Mouse (Mus musculus) left cerebral cortex, adult 8-10 months (tissue): ENCODE data around the gene Nosip. TPM values are rescaled to one million over a fixed set of nuclear protein-coding genes. Genes with fewer than 3 reads are reported as not detected.
"Not testable (repeated sequence)": the region's sequence is repeated elsewhere in the genome, so short reads cannot be mapped to it uniquely, and the experiment has no call there.

ENCODE experiments used
- DNase-seq, 2 experiments: peaks; one replicate each; pipeline ENCODE4 v3.0.0; 2022; ENCODE audit warnings: low spot score in 2 of 2
- total RNA-seq, 4 experiments: library from RNA; stranded (reverse); gene quantifications; 2 replicates each; pipeline ENCODE4 v1.2.4; 2022

The Nosip gene
- total RNA-seq, 4 experiments from 2014 or later: 50.2 to 61.0 (median 57.9) TPM

DNA sequence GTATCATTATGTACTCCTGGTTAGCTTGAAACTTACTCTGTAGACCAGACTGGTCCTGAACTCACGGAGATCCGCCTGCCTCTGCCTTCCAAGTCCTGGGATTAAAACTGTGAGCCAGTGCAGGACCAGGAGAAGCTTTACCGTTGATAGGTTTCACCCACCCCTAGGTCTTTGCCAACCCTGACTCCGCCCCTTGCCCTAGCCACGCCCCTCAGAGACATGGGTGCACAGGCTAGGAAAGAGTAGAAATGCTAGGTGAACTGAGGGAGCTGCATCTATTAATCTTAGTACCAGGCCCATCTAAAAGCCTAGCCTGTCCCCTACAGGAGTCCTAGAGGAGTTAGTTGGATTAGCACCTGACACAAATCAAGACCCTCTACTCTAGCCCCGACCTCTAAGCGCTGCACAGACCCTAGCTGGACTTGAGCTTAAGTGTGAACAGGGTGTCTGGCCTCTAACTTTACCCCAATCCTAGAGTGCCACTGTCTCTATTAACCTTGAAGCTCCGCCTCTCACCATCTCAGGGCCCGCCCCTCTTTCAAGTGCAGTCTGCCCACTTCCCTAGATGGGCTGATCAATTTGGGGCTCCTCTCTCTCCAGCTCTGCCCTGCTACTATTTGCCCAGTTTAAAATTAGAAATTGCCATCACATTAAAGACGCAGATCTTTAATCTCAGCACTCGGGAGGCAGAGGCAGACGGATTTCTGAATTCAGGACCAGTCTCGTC, 28.2 kb downstream of the Nosip start:
- no peak for DNase-seq

DNA sequence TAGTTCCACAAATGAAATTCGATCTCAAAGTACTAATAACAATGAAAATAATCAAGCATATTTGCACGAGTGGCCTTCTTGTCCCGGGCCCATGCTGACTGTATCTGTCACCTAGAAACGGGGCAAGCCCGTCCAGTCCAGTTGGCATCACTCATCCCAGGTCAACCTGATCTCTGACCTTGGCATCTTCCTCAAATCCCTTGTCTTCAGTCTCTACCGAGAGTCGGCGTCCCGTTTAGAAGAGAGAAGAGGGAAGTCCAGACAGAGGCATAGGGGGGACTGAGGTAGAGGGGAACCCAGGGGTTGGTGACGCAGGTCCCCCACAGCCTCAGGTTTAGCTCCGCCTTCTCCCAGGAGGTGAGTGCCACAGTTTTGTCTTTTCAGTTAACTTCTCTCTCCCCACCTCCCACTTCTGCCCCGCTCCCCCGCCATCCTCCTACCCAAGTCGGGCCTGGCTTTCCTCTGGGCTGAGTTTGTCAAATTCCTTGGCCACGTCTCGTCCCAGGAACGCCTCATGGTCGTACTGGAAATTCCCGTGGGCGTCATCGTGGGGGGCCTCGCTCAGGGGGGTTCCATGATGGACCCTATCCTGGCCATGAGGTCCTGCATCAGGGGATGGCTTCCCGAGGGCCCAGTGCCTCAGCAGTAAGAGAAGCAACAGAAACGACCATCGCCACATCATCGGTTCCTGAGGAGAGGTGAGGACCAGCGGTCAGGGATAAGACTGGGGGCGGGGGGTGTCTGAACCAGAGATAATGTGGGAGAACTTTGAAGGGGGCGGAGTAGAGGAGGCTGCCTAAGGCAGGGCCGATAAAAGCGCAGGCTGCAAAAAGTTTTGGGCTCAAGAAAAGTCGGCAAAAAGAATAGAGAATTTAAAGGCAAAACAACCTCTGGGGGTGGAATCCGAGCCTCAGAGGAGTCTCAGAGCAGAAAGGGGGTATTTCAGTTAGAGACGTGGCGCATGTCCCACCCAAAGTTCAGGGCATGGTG, 29.1 kb downstream of the Nosip start:
- no peak for DNase-seq

DNA sequence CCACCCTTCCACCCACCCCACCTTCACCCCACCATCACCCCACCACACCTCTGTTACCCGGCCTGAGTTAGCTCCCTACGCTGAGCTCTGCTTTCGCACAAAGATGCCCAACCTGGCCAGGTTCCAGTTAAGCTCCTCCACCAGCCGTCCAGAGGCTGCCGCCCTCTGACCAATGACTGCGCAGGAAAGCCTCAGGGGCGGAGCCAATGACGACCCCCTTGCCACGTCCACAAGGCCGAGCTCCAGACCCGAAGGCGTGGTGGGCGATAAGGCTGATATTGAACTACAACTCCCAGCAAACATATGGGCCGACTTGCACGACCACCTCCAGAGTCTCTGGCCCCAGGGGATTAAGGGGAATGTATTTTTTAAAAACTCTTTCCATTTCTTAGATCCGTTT, 29.8 kb downstream of the Nosip start, which contains the start of gene Rcn3:
TSS of gene Rcn3 (minus strand) at position 174 of the 400 bp plus-strand sequence.
- DNase-seq: no peak

DNA sequence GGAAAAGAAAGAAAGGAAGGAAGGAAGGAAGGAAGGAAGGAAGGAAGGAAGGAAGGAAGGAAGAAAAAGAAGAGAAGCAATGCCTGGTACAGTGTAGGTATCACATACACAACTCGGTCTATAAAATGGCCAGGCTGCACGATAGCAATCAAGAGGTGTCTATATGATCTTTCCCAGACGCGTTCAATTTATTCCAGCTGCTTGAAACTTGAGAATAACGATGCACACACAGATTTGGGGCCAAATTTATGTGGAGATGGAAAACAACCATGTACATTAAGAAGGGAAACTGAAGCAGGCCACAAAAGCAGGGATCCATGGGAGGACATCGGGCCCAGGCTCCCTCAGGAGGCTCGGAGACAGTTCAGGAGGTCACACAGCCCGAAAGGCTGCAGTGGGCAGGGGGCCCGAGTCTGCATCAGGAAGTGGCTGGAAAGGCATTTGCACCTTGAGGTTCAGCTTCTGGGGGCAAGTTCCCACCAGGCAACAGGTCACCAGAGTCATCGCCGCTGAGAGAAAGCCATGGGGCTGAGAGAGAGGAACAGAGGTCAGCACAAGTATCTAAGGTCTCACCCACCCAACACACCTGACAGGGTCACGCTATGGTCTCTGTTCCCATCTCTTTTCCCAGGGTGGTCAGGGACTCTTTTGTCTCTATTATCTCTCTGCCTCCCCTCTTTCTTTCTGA, 30.7 kb downstream of the Nosip start:
- DNase-seq: no peak

DNA sequence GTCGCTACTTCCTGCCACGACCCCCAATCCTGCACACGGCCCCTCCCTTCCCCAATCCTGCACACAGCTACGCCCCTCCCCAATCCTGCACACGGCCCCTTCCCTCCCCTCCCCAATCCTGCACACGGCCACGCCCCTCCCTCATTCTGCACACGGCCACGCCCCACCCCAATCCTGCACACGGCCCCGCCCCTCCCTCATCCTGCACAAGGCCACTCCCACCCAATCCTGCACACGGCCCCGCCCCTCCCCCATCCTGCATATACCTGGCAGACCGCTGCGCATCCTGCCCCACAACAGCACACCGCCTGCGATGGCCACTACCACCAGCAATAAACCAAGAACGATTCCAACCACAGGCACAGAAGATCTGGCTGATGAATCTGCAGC, 31.3 kb downstream of the Nosip start:
- no peak for DNase-seq

DNA sequence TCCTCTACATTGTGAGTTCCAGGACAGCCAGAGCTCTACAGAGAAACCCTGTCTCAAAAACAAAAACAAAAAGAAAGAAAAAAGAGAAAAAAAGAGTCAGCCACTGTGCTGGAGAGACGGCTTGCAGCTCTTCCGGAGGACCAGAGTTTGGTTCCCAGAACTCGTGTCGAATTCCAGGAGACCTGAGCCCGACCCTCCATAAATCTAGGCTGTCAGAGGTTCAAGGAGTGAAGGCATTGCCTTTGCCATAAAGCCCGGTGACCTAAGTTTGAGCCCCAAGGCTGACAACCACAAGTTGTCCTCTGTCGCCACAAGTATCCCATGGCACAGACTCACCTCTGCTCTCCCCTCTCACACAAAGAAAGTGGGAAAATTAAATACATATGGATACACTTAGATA, 31.9 kb downstream of the Nosip start:
- DNase-seq: no peak

DNA sequence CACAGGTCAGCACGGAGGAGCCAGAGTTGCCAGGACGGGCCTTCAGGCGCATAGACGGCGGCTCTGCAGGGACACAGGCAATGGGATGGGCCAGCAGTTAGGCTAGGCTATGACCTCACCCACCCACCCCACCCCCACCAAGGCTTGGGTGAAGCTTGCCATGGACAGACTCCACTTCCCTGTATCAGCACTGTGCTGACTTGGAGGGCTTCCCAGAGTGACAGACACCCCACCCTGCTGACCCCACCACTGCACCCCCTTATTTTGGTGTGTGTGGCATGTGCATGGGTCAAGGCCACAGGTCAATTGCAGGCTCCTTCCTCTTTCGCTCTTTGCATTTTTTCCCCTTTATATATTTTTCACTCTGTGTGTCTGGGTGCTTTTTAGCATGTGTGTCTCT, 33.1 kb downstream of the Nosip start:
- DNase-seq: no peak

DNA sequence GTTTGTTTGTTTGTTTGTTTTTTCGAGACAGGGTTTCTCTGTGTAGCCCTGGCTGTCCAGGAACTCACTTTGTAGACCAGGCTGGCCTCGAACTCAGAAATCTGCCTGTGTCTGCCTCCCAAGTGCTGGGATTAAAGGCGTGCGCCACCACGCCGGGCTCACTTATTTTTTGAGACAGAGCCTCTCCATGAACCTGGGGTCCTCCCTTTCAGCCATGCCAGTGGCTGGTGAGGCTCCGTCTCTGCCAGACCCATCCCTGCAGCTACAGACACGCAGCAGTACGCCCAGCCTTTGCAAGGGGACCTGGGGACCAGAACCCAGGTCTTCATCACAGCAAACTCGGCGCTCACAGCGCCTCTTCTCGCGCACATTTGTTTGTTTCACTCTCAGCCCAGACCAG, 33.7 kb downstream of the Nosip start:
- not testable (repeated sequence) for DNase-seq

DNA sequence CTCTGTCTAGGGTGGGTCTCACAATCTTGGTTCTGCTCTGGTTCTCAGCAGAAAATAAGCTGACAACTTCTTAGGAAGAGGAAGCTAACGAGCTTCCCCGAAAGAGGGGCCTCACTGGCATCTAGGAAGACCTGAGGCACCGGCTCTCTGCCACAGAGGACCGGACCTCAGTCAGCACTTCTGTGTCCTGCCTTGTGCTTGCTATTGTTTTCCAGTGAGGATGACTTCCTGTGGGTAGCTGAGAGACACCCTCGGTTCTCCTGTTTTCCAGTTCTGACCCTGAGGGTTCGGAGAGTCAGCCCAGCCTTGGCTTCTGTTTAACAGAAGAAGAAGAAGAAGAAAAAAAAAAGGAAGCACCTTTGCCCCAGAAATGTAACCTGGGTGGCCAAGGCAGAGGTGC, 35.2 kb downstream of the Nosip start:
- DNase-seq: no peak

DNA sequence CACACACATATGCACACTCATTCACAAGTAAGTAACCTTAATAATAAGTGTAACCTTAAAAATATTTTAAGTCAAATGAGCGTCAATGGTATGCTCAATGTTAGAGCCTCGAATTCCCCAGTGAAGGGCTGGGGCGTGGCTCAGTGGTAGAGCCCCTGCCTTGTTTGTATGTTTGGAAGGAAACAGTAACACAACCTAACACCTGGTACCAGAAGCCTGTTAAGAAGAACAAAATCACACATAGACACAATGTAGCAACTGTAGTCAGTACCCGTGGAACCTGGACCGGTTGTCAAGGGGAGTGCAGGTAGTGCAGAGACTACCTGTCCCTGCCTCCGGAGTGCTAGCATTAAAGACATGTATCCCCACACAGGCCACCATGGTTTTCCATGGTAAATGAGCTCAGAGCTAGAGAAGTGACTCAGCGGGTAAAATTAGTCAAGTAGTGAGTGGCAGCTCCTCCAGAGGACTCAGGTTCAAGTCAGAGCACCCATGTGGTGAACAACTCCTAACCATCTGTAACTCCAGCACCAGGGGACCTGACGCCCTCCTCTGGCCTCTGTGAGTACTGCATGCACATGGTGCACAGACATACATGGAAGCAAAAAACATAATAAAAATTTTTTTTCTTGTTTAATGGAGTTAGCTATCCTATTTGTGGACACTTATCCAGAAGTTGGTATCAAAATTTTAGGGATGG, 36.5 kb downstream of the Nosip start:
- no peak for DNase-seq

DNA sequence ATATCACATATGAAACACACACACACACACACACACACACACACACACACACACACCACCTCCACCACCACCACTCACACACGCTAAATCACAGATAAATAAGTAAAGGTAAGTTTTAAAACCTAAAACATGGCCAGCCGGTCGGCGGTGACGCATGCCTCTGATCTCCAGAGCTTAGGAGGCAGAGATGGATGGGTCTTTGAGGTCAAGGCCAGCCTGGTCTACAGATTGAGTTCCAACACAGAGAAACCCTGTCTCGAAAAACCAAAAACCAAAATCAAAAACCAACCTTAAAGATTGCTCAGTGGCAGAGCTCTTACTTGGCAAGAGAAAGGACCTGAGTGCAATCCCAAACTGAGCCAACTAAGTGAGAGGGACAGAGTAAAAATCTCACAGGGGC, 37.8 kb downstream of the Nosip start:
- no peak for DNase-seq

DNA sequence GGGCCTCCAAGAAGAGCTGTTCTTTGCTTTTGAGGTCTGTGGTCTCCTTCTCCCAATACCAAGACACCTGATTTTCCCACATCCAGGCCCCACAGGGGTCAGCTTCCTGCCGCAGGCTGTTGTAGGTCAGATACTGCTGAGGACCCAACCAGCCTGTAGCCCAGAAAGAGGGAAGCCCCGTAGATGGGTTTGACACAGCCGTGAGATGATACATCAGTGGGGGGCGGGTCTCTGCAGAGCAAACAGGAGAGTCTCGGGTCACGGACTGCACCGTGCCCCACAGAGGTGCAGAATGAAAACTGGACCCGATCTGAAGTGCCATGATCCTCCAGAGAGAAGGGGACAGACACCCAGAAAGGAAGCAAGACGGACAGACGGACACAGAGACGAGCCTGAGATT, 40.2 kb downstream of the Nosip start:
- DNase-seq: no peak

DNA sequence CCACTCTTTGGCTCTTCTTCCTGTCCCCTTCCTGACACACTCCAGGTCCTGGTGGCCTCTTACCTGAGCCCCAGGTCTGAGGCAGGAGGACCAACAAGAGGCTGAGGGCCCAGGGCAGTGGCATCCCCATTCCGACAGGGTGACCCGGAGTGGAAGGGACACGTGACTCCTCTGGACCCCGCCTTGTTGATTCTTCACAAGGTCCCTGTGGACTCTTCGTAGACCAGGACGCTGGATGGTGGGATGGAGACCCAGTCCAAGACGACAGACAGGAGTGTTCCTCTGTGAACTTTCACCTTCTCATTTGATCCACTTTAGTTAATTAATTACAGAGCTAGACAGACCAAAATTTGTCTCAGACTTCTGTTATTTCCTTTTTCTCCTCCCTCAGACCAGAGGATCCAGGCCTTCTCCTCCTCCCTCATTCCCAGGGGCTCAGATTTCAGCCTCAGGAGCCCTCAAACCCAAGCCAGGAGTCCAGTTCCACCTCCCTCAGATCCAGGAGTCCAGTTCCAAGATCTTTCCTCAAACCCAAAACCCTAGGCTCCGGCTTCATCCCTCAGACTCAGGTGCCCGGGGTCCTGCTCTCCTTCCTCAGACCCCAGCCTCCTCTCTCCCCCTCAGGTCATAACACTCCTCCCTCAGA, 40.8 kb downstream of the Nosip start:
- no peak for DNase-seq

DNA sequence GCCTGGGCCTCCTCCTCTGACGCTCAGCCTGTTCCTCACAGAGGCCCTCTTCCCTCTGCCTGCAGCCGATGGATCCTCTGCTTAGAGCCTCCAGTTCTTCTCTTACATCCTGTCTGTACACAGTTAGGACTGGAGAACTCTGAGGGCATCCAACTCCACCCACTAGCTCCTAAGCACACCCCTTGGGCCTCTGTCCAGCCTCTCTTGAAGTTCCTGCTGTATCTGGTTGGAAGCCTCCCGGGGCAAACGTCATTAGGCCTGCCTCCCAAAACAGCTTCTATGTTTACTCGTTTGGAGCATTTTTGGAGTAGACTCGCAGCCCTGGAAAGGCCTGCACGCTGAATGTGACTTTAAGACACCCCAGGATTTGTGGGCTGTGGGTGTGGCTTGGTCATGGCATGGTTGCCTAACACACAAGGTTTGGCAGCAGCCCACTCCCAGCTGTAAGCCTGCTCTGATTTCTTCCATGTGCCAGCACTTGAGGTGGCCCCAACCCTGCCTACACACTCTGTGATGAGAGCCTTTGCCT, 41.5 kb downstream of the Nosip start, which contains the start of gene Fcgrt:
TSS of gene Fcgrt (minus strand) at position 200 of the 529 bp plus-strand sequence.
- no peak for DNase-seq

DNA sequence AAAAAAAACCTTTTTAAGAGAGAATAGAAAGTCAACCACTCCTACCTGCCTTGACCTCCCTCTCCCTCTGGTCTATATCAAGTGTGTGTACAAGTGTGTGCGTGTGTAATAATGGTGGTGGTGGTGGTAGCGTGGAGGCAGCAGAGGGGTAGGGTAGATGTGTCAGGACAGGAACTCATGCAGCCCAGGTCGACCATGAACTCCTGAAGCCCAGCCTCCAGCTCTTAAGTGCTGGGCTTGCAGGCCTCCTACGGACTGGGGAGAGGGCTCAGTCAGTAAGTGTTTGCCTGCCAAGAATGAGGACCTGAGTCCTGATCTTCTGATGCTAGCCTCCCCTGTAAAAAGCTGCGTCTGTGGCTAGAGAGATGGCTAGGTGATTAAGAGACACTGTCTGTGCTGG, 42.7 kb downstream of the Nosip start:
- DNase-seq: no peak

DNA sequence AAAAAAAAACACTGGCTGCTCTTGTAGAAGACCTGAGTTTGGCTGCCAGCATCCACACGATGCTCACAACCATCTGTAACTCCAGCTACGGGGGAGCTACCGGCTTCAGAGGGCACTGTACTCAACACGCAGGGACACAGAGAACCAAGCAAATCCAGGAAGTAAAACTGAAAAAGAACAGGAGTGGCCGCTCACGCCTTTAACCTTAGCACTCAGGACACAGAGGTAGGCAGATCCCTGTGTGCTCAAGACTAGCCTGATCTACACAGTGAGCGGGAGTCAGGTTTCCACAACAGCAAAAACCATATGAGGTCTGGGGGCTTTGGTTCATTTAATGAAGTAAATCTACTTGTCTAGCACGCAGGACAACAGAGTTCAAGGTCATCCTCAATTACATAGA, 43.3 kb downstream of the Nosip start:
- no peak for DNase-seq

DNA sequence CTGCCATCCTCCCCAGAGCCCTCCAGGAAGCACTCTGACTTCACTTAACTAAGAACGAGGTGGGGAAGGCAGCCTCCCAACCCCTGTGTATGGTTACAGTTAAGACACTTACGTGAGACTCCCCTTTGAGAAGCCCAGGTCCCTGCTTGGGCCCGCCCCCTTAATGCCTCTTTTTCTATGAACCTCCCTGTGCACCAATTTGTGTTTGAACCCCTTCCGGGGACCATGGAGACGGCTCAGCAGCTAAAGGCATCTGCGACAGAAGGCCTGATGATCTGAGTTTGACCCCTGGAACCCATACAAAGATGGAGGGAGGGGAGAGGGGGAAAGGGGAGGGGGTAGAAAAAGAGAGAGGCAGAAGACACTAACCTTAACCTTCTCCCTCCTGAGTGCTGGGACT, 44.2 kb downstream of the Nosip start:
- DNase-seq: no peak

DNA sequence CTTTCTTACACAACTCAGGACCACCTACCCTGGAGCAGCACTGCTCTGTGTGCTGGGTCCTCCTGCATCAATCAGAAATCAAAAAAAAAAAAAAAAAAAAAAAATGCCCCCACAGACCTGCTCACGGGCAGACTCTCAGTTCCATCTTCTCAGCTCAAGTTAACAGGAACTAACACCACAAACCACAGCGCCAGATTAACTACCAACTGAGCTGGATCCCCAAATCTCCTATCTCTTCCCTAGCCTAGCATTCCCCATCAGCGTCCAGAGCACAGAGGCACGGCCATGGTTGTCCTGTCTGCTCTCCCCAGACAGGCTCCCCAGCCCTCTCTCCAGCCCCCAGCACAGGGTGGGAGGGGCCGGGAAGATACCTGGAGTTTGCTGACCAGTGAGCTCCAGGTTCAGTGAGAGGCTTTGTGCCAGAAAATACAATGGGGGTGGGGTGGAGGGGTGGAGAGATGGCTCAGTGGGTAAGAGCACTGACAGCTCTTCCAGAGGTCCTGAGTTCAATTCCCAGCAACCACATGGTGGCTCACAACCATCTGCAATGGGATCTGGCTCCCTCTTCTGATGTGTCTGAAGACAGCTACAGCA, 44.9 kb downstream of the Nosip start:
- DNase-seq: no peak

DNA sequence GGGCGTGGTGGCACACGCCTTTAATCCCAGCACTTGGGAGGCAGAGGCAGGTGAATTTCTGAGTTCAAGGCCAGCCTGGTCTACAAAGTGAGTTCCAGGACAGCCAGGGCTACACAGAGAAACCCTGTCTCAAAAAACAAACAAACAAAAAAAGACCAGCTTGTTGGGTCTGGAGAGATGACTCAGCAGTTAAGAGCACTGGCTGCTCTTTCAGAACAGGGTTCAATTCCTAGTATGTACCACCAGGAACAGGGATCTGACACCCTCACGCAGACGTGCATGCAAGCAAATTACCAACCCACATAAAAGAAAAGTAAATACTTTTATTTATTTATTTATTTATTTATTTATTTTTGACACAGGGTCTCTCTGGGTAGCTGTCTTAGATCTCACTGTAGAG, 47.9 kb downstream of the Nosip start:
- not testable (repeated sequence) for DNase-seq

DNA sequence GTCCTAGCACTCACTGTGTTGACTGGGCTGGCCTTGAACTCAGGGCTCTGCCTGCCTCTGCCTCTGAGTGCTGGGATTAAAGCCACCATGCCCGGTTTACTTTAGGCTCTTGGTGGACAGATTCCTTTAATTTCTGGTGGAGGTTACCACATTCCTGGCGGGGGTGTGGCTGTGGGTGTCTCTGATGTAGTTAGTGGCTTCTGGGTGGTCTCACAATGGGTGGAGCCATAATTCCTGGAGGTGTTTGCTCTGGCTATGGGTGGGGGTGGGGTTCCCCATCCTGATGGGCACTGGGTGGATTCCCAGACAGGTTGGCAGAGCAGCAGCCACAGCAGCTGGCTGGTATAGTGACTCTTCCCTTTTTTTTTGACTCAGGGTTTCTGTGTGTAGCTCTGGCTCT, 49.7 kb downstream of the Nosip start:
- no peak for DNase-seq
